Mouse (Mus musculus) heart, postnatal 0 days (tissue): ENCODE results near the gene Tfap4.

Experiments
- CTCF ChIP-seq: IDR thresholded peaks from 2 replicates; pipeline ENCODE4 v1.5.1; 2016; ENCODE audit warnings: antibody characterized with exemption, control low read depth, low read depth
- EP300 ChIP-seq: IDR thresholded peaks from 2 replicates; pipeline ENCODE4 v1.6.1; 2016; ENCODE audit warnings: antibody characterized with exemption, low read depth

DNA sequence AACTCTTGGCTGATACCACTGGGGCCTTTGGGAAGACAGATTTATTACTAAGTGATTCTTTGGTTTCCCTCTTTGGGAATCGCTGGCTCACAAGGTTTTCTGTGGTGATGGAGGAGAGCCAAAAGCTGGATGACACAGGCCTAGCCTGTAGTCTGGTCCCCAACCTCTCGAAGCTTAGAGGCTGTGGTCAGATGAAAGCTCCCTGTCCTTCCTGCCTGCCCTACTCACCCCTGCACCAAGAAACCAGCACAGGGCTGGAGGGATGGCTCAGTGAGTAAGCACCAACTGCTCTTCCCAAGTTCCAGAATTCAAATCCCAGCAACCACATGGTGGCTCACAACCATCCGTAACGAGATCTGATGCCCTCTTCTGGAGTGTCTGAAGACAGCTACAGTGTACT, 20.1 kb downstream of the Tfap4 start:
- no peak for TF ChIP-seq CTCF
- TF ChIP-seq EP300 = no peak
